In genomic region chr9:48197458-48197884, GRCm38 (mm10) we compare ENCODE assay signal across 17 mouse cellular contexts. TPM values are rescaled to one million over a fixed set of nuclear protein-coding genes. Genes with fewer than 3 reads are reported as not detected.
A peak's percentile ranks its signal among the peaks of the same experiment; 100 is the strongest.
DNase-seq lines count a peak whose midpoint lies in the region; ATAC-seq and TF ChIP-seq lines count a peak whose summit lies in the region.
"Had no signal": no experiment of that assay in that cellular context is flagged by ENCODE, and none has a peak within 500 bp of the region (broad histone marks: within the 10 kb centered on the region; RNA-seq: fewer than 3 reads in every experiment).

No protein-coding gene starts in this region.

- no peak overlapping the region for H3K4me3 ChIP-seq in layer of hippocampus, adult 2 months
- no peak overlapping the region for H3K4me3 ChIP-seq in hindbrain, embryonic 14.5 days (replicated peaks; ENCODE audit: low read length)

- H3K27me3 ChIP-seq in hindbrain, embryonic 14.5 days (ENCODE audit: control insufficient read depth, insufficient read depth, low read length) = no peaks in the 10 kb centered on the region

- peak overlapping the region; percentile 40 for H3K27ac ChIP-seq in layer of hippocampus, adult 2 months
- H3K27ac ChIP-seq in hindbrain, embryonic 14.5 days = no peak overlapping the region

- peaks cover 7% of the 10 kb centered on the region; the same call in 1 of the 2 replicates for H3K4me1 ChIP-seq in hindbrain, embryonic 14.5 days (replicated peaks; ENCODE audit: control insufficient read depth, insufficient read depth, low read length)

- H3K4me2 ChIP-seq in hindbrain, embryonic 14.5 days (replicated peaks) = peak overlapping the region; percentile 22; the same call in 1 of the 2 replicates
- H3K4me2 ChIP-seq: heart, embryonic 11.5 days had no signal

- TF ChIP-seq CTCF in layer of hippocampus, adult 2 months (conservative IDR thresholded peaks at IDR 0.05) = no peak

- H3K36me3 ChIP-seq in hindbrain, embryonic 14.5 days (replicated peaks; ENCODE audit: control insufficient read depth, insufficient read depth) = no peaks in the 10 kb centered on the region

- WGBS in hindbrain, embryonic 14.5 days = 24% methylated on average over 12 of the region's 12 CpGs

- ATAC-seq in hindbrain, embryonic 14.5 days (ENCODE audit: low FRiP score) = no peak
- no peak for ATAC-seq in megakaryocyte-erythroid progenitor cell, adult 5-6 weeks (replicated peaks; ENCODE audit: low FRiP score, low TSS enrichment, poor library complexity, severe bottlenecking)

- no peak for DNase-seq in layer of hippocampus, adult 2 months (ENCODE audit: low spot score in 2 of 2)
- no peak for DNase-seq in layer of hippocampus, adult 9-10 months (ENCODE audit: low spot score)
- DNase-seq in R1 (ENCODE audit: low read depth, low spot score) = peak; percentile 74
- DNase-seq in hindbrain, embryonic 14.5 days (ENCODE audit: low spot score) = peak; percentile 41
- peak; percentile 10 for DNase-seq in retina, postnatal 1 day
- DNase-seq in thymus, postnatal 10 days (ENCODE audit: low spot score in 2 of 2) = no peak
- no peak for DNase-seq in c-Kit-positive CD71-positive TER-119-positive erythroid progenitor cells, embryonic 14.5 days (ENCODE audit: low spot score)
- DNase-seq: adrenal gland, adult 2 months; B cell, adult 2 months; cerebellum, postnatal 14 days; gastrocnemius, postnatal 25 days; heart, postnatal 4 days; kidney, adult 18-20 months; layer of hippocampus, adult 9-11 months; thymus, adult 2 months had no signal

- H3K9ac ChIP-seq in hindbrain, embryonic 14.5 days = no peak overlapping the region

- no peaks in the 10 kb centered on the region for H3K9me3 ChIP-seq in hindbrain, embryonic 14.5 days (ENCODE audit: control insufficient read depth, low read length)

RNA-seq across cellular contexts. Expression of gene Nxpe4, which starts 35.6 kb away (rescaled TPM):
- 1 to 10 TPM; 8.3 TPM for total RNA-seq in layer of hippocampus, adult 2 months (2021)
- polyA plus RNA-seq in hindbrain, embryonic 14.5 days (2014; fragmentation: Nextera tagmentation; extraction: Ambion mirVana) = 8.9 and 9.3 TPM in 2 replicates
- total RNA-seq in megakaryocyte-erythroid progenitor cell, adult 5-6 weeks (2014; fragmentation: Nextera tagmentation) = 17.6 and 22.7 TPM in 2 replicates
- 11.2 and 13.5 TPM in 2 replicates for total RNA-seq in megakaryocyte-erythroid progenitor cell, adult 5-6 weeks (2017)

Comparison
In these comparisons a context has a peak if more than half of its experiments do, and no peak if none do; other contexts are left out.
1. DNase-seq: peak in R1 (single experiment), hindbrain, embryonic 14.5 days (single experiment) and retina, postnatal 1 day (single experiment); none in layer of hippocampus, adult 2 months (0 of 2), layer of hippocampus, adult 9-10 months (single experiment), thymus, postnatal 10 days (0 of 2) and c-Kit-positive CD71-positive TER-119-positive erythroid progenitor cells, embryonic 14.5 days (single experiment).